Mouse (Mus musculus) ovary, postnatal 36 days (tissue): ENCODE data around the gene Adprm.

Experiments
- DNase-seq: peaks from one replicate; pipeline ENCODE4 v3.0.0; 2022; ENCODE audit warnings: low spot score, mixed read lengths

Gene Adprm

GRCm38 (mm10) chr11:67076781-67077180, 24.4 kb upstream of the Adprm start:
- DNase-seq, result no peak

- no peak for DNase-seq
Observed at GRCm38 (mm10) chr11:67075036-67075435, 22.6 kb upstream of the Adprm start.

GRCm38 (mm10) chr11:67072615-67073130, 20.3 kb upstream of the Adprm start:
- DNase-seq, result no peak

GRCm38 (mm10) chr11:67067741-67068140, 15.3 kb upstream of the Adprm start:
- DNase-seq, result no peak

- no peak for DNase-seq
Observed at GRCm38 (mm10) chr11:67062726-67063125, 10.3 kb upstream of the Adprm start.

- no peak for DNase-seq
Observed at GRCm38 (mm10) chr11:67061311-67061710, 8.9 kb upstream of the Adprm start.

- no peak for DNase-seq
Observed at GRCm38 (mm10) chr11:67054754-67055365, 2.5 kb upstream of the Adprm start.

GRCm38 (mm10) chr11:67051676-67052320, 596 bp downstream of the Adprm start:
- no peak for DNase-seq

- DNase-seq, result no peak
Observed at GRCm38 (mm10) chr11:67049256-67049655, 3.1 kb downstream of the Adprm start.

GRCm38 (mm10) chr11:67048496-67048895, 3.9 kb downstream of the Adprm start:
- DNase-seq, result no peak

GRCm38 (mm10) chr11:67047199-67047598, 5.2 kb downstream of the Adprm start:
- DNase-seq, result no peak

- DNase-seq, result no peak
Observed at GRCm38 (mm10) chr11:67044959-67045358, 7.4 kb downstream of the Adprm start.

GRCm38 (mm10) chr11:67043007-67043406, 9.4 kb downstream of the Adprm start:
- no peak for DNase-seq

GRCm38 (mm10) chr11:67040483-67040882, 11.9 kb downstream of the Adprm start:
- DNase-seq, result no peak

GRCm38 (mm10) chr11:67039799-67040198, 12.6 kb downstream of the Adprm start:
- no peak for DNase-seq

- no peak for DNase-seq
Observed at GRCm38 (mm10) chr11:67036892-67037291, 15.5 kb downstream of the Adprm start.

- DNase-seq, result no peak
Observed at GRCm38 (mm10) chr11:67036229-67036628, 16.2 kb downstream of the Adprm start.

GRCm38 (mm10) chr11:67034775-67035485, 17.5 kb downstream of the Adprm start:
- no peak for DNase-seq

GRCm38 (mm10) chr11:67031603-67031915, 20.8 kb downstream of the Adprm start:
- DNase-seq, result no peak

- DNase-seq, result no peak
Observed at GRCm38 (mm10) chr11:67030904-67031602, 21.3 kb downstream of the Adprm start.

- DNase-seq, result peak; percentile 95
Observed at GRCm38 (mm10) chr11:67024867-67025477, 27.4 kb downstream of the Adprm start, which contains the start of gene Tmem220. Tmem220 (plus strand) TSS chr11:67025154.

GRCm38 (mm10) chr11:67023802-67024340, 28.5 kb downstream of the Adprm start:
- DNase-seq, result no peak
